Mouse (Mus musculus): ENCODE results near the gene Hnrnpdl.

DNA sequence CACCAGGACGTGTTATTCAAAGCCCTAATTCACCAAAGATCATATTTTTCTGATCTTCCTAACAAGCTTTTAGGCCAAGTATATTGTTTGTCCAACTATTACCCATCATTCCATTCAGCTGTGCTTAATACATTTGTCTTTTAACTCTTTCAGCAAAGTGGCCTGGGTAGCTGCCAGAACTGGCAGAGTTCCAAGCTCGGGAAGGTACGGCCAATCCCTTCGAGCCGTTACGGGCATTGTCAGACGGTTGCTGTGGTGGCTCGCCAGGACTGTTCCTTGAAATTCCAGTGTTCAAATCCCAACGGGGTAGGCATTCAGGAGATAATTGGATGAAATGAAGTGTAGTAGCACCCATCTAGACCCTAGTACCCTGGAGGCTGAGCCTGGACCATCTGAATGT, 33.1 kb upstream of the Hnrnpdl start:
- no peak for TF ChIP-seq TAL1 (IDR thresholded peaks at IDR 0.05; ENCODE audit: low read length)
- no peak for TF ChIP-seq GATA1 (IDR thresholded peaks at IDR 0.05; ENCODE audit: low read length)
